Comparison of ENCODE assay signal across 8 mouse cellular contexts in the genomic region with DNA sequence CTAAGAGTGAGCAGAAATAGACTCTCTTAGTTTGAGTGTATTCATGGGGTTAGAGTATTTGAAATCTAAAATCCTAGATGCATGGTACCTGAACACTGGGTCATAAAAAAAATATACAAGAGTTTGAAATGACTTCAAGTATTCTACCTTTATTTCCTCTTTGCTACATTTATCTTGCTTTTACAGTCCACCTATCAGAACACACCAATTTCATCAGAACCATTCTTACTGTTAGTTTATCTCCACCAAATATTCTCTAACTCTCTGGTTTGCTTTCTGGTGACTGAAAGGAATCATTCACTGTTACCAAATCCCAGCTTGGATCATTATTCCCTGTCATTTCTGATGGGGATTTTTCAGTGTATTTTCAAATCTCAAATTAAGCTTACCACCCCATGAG. TPM values are rescaled to one million over a fixed set of nuclear protein-coding genes. Genes with fewer than 3 reads are reported as not detected.
DNase-seq lines count a peak whose midpoint lies in the region; ATAC-seq and TF ChIP-seq lines count a peak whose summit lies in the region.

No protein-coding gene starts in this region.

- peak overlapping the region; percentile 92 for H3K4me2 ChIP-seq in heart, embryonic 16.5 days (ENCODE audit: low read depth, low read length)
- H3K4me2 ChIP-seq in hindbrain, embryonic 16.5 days (ENCODE audit: low read length), result peak overlapping the region; percentile 86
- peak overlapping the region; percentile 84 for H3K4me2 ChIP-seq in midbrain, embryonic 14.5 days (ENCODE audit: low read length)

- peak overlapping the region; percentile 98 for H3K4me3 ChIP-seq in heart, embryonic 16.5 days (ENCODE audit: low read length)
- peak overlapping the region; percentile 80; the same call in 1 of the 2 replicates for H3K4me3 ChIP-seq in cortical plate, adult 2 months (ENCODE audit: insufficient read depth, low read length)
- H3K4me3 ChIP-seq in hindbrain, embryonic 16.5 days (ENCODE audit: low read length), result peak overlapping the region; percentile 91
- peak overlapping the region; percentile 87 for H3K4me3 ChIP-seq in midbrain, embryonic 14.5 days (replicated peaks; ENCODE audit: low read depth, low read length)

- TF ChIP-seq POLR2A in cortical plate, adult 2 months (IDR thresholded peaks at IDR 0.05; ENCODE audit: extremely low read depth, insufficient read depth, low read length), result no peak

- no peak for TF ChIP-seq CTCF in cortical plate, adult 2 months (IDR thresholded peaks at IDR 0.05; ENCODE audit: extremely low read depth, insufficient read depth, low read length)

- H3K27me3 ChIP-seq in heart, embryonic 16.5 days (ENCODE audit: control insufficient read depth, insufficient read depth, low read length), result no peaks in the 10 kb centered on the region
- H3K27me3 ChIP-seq in hindbrain, embryonic 16.5 days (replicated peaks; ENCODE audit: control insufficient read depth, insufficient read depth, low read length), result no peaks in the 10 kb centered on the region
- H3K27me3 ChIP-seq in midbrain, embryonic 14.5 days (ENCODE audit: control insufficient read depth, insufficient read depth, low read length), result no peaks in the 10 kb centered on the region

- peaks cover 16% of the 10 kb centered on the region for H3K4me1 ChIP-seq in heart, embryonic 16.5 days (ENCODE audit: control insufficient read depth, insufficient read depth, low read length)
- peaks cover 5% of the 10 kb centered on the region for H3K4me1 ChIP-seq in cortical plate, adult 2 months (ENCODE audit: control insufficient read depth, insufficient read depth, low read length)
- H3K4me1 ChIP-seq in hindbrain, embryonic 16.5 days (ENCODE audit: control insufficient read depth, insufficient read depth, low read depth, low read length), result peaks cover 15% of the 10 kb centered on the region
- peaks cover 16% of the 10 kb centered on the region for H3K4me1 ChIP-seq in midbrain, embryonic 14.5 days (ENCODE audit: control insufficient read depth, insufficient read depth, low read length)

- no peak for ATAC-seq in heart, embryonic 16.5 days (replicated peaks; ENCODE audit: extremely low read depth, insufficient read depth, low FRiP score)
- ATAC-seq in hindbrain, embryonic 16.5 days, result no peak
- no peak for ATAC-seq in midbrain, embryonic 14.5 days (ENCODE audit: low FRiP score, low TSS enrichment)
- ATAC-seq in monocyte, adult 5-6 weeks (replicated peaks; ENCODE audit: insufficient number of reproducible peaks, low FRiP score, low TSS enrichment, poor library complexity, severe bottlenecking), result no peak

- H3K27ac ChIP-seq in heart, embryonic 16.5 days (ENCODE audit: low read length), result no peak overlapping the region
- H3K27ac ChIP-seq in cortical plate, adult 2 months (ENCODE audit: insufficient read depth, low read length), result no peak overlapping the region
- no peak overlapping the region for H3K27ac ChIP-seq in hindbrain, embryonic 16.5 days (ENCODE audit: low read depth, low read length)
- no peak overlapping the region for H3K27ac ChIP-seq in midbrain, embryonic 14.5 days (replicated peaks; ENCODE audit: low read depth, low read length)

- no peaks in the 10 kb centered on the region for H3K9me3 ChIP-seq in heart, embryonic 16.5 days (replicated peaks; ENCODE audit: control insufficient read depth, low read length)
- no peaks in the 10 kb centered on the region for H3K9me3 ChIP-seq in hindbrain, embryonic 16.5 days (ENCODE audit: control insufficient read depth, low read length)
- no peaks in the 10 kb centered on the region for H3K9me3 ChIP-seq in midbrain, embryonic 14.5 days (ENCODE audit: control insufficient read depth, low read length)

- H3K9ac ChIP-seq in heart, embryonic 16.5 days (ENCODE audit: low read length), result no peak overlapping the region
- peak overlapping the region; percentile 86; the same call in 1 of the 2 replicates for H3K9ac ChIP-seq in hindbrain, embryonic 16.5 days (ENCODE audit: low read depth, low read length)
- H3K9ac ChIP-seq in midbrain, embryonic 14.5 days (replicated peaks; ENCODE audit: low read length), result peak overlapping the region; percentile 71; the same call in 1 of the 2 replicates

- H3K36me3 ChIP-seq in heart, embryonic 16.5 days (ENCODE audit: control insufficient read depth, insufficient read depth), result no peaks in the 10 kb centered on the region
- H3K36me3 ChIP-seq in hindbrain, embryonic 16.5 days (ENCODE audit: control insufficient read depth, insufficient read depth, low read length), result no peaks in the 10 kb centered on the region
- 0 out of 2 replicates have a peak, but pooled peaks cover 5% of the 10 kb centered on the region for H3K36me3 ChIP-seq in midbrain, embryonic 14.5 days (ENCODE audit: control insufficient read depth, insufficient read depth, low read length)

- no peak for DNase-seq in heart, adult 18-20 months
- no peak for DNase-seq in midbrain, embryonic 14.5 days
- no peak for DNase-seq in right cerebral cortex, adult 2 months (ENCODE audit: low spot score in 2 of 2)
- no peak for DNase-seq in spleen, adult 12 weeks (ENCODE audit: low spot score)

RNA-seq across cellular contexts. Expression of a gene that starts 0.8 kb away (rescaled TPM):
- 8.1 and 10.9 TPM in 2 replicates for polyA plus RNA-seq in heart, embryonic 16.5 days (2015; fragmentation: Nextera tagmentation; extraction: Ambion mirVana)
- 1 to 10 TPM; 3.8 to 4.1 TPM for total RNA-seq in heart, adult 18-20 months (2021)
- 11.0 and 12.7 TPM in 2 replicates for polyA plus RNA-seq in cortical plate, adult 2 months (2012; rRNA removed)
- polyA plus RNA-seq in hindbrain, embryonic 16.5 days (2015; fragmentation: Nextera tagmentation; extraction: Ambion mirVana), result 15.6 and 16.9 TPM in 2 replicates
- 15.7 and 18.5 TPM in 2 replicates for polyA plus RNA-seq in midbrain, embryonic 14.5 days (2014; fragmentation: Nextera tagmentation; extraction: Ambion mirVana)
- 56.4 to 61.2 TPM (median 57.4 TPM) in 3 replicates for total RNA-seq in monocyte, adult 5-6 weeks (2017)

RNA-seq across cellular contexts. Expression of a gene that starts 1.3 kb away (rescaled TPM):
- 11.1 and 11.4 TPM in 2 replicates for polyA plus RNA-seq in heart, embryonic 16.5 days (2015; fragmentation: Nextera tagmentation; extraction: Ambion mirVana)
- 10 to 100 TPM in 1 of 2 experiments, 1 to 10 TPM in 1; 6.2 to 10.9 TPM for total RNA-seq in heart, adult 18-20 months (2021)
- polyA plus RNA-seq in cortical plate, adult 2 months (2012; rRNA removed), result 25.0 and 26.7 TPM in 2 replicates
- polyA plus RNA-seq in hindbrain, embryonic 16.5 days (2015; fragmentation: Nextera tagmentation; extraction: Ambion mirVana), result 20.0 and 21.7 TPM in 2 replicates
- polyA plus RNA-seq in midbrain, embryonic 14.5 days (2014; fragmentation: Nextera tagmentation; extraction: Ambion mirVana), result 21.8 and 24.4 TPM in 2 replicates
- total RNA-seq in monocyte, adult 5-6 weeks (2017), result 11.5 to 35.7 TPM (median 17.7 TPM) in 3 replicates

RNA-seq across cellular contexts. Expression of a gene that starts 25.8 kb away (rescaled TPM):
- polyA plus RNA-seq in heart, embryonic 16.5 days (2015; fragmentation: Nextera tagmentation; extraction: Ambion mirVana), result 2.1 and 2.3 TPM in 2 replicates
- 1 to 10 TPM in 1 of 2 experiments, under 1 TPM in 1; 0.74 to 2.2 TPM for total RNA-seq in heart, adult 18-20 months (2021)
- polyA plus RNA-seq in cortical plate, adult 2 months (2012; rRNA removed), result 4.9 and 5.8 TPM in 2 replicates
- polyA plus RNA-seq in hindbrain, embryonic 16.5 days (2015; fragmentation: Nextera tagmentation; extraction: Ambion mirVana), result 1.5 and 2.4 TPM in 2 replicates
- 3.6 and 4.1 TPM in 2 replicates for polyA plus RNA-seq in midbrain, embryonic 14.5 days (2014; fragmentation: Nextera tagmentation; extraction: Ambion mirVana)
- 12.4 to 25.7 TPM (median 14.7 TPM) in 3 replicates for total RNA-seq in monocyte, adult 5-6 weeks (2017)

RNA-seq across cellular contexts. Expression of a gene that starts 53.5 kb away (rescaled TPM):
- polyA plus RNA-seq in heart, embryonic 16.5 days (2015; fragmentation: Nextera tagmentation; extraction: Ambion mirVana), result 15.2 TPM in 2 replicates
- 10 to 100 TPM; 10.8 to 11.4 TPM for total RNA-seq in heart, adult 18-20 months (2021)
- polyA plus RNA-seq in cortical plate, adult 2 months (2012; rRNA removed), result 24.7 and 25.4 TPM in 2 replicates
- polyA plus RNA-seq in hindbrain, embryonic 16.5 days (2015; fragmentation: Nextera tagmentation; extraction: Ambion mirVana), result 17.9 and 20.1 TPM in 2 replicates
- polyA plus RNA-seq in midbrain, embryonic 14.5 days (2014; fragmentation: Nextera tagmentation; extraction: Ambion mirVana), result 25.7 and 29.0 TPM in 2 replicates
- 76.0 to 90.1 TPM (median 79.9 TPM) in 3 replicates for total RNA-seq in monocyte, adult 5-6 weeks (2017)

RNA-seq across cellular contexts. Expression of a gene that starts 53.8 kb away (rescaled TPM):
- not detected in 2 replicates for polyA plus RNA-seq in heart, embryonic 16.5 days (2015; fragmentation: Nextera tagmentation; extraction: Ambion mirVana)
- total RNA-seq in heart, adult 18-20 months (2021), result not detected
- polyA plus RNA-seq in cortical plate, adult 2 months (2012; rRNA removed), result not detected in 2 replicates
- not detected in 2 replicates for polyA plus RNA-seq in hindbrain, embryonic 16.5 days (2015; fragmentation: Nextera tagmentation; extraction: Ambion mirVana)
- not detected in 2 replicates for polyA plus RNA-seq in midbrain, embryonic 14.5 days (2014; fragmentation: Nextera tagmentation; extraction: Ambion mirVana)
- not detected in 3 replicates for total RNA-seq in monocyte, adult 5-6 weeks (2017)
